Mouse (Mus musculus): ENCODE measurements around the gene Gpn2. TPM values are rescaled to one million over a fixed set of nuclear protein-coding genes. Genes with fewer than 3 reads are reported as not detected.

Gene Gpn2
- total and polyA plus RNA-seq, 3 experiments, result 2.3 to 46.7 (median 10.2) TPM

GRCm38 (mm10) chr4:133605330-133605729, 21.2 kb downstream of the Gpn2 start:
- H3K36me3 ChIP-seq (replicated peaks), result peaks cover 46% of the 10 kb centered on the region
- 0 out of 2 replicates have a peak, but pooled peaks cover 4% of the 10 kb centered on the region for H3K4me1 ChIP-seq (ENCODE audit: insufficient read depth, low read depth, low read length)
- no peak overlapping the region; the same call in 1 of the 2 replicates for H3K4me3 ChIP-seq (ENCODE audit: low read depth, low read length)
- no peak for DNase-seq (ENCODE audit: low spot score)
- no peaks in the 10 kb centered on the region for H3K9me3 ChIP-seq (replicated peaks)
- peaks cover 19% of the 10 kb centered on the region; the same call in 1 of the 2 replicates for H3K27me3 ChIP-seq (ENCODE audit: insufficient read depth, low read length)
- no peak for ATAC-seq (ENCODE audit: extremely low read depth, insufficient number of reproducible peaks, low FRiP score, poor library complexity, severe bottlenecking)
- no peak for TF ChIP-seq GATA2 (IDR thresholded peaks at IDR 0.05; ENCODE audit: borderline replicate concordance, low read depth, low read length)
- TF ChIP-seq TAL1 (conservative IDR thresholded peaks at IDR 0.05; ENCODE audit: low read depth, low read length), result no peak
- TF ChIP-seq GATA1 (IDR thresholded peaks at IDR 0.05; ENCODE audit: borderline replicate concordance, low read length), result no peak
- TF ChIP-seq POLR2AphosphoS5 (IDR thresholded peaks at IDR 0.05; ENCODE audit: insufficient replicate concordance, low read depth, low read length), result no peak
- no peak for TF ChIP-seq CTCF (IDR thresholded peaks at IDR 0.05; ENCODE audit: low read depth, low read length)

- 0 out of 2 replicates have a peak, but pooled peaks cover 4% of the 10 kb centered on the region for H3K4me1 ChIP-seq (ENCODE audit: insufficient read depth, low read depth, low read length)
- peaks cover 5% of the 10 kb centered on the region for H3K9me3 ChIP-seq (replicated peaks)
- peaks cover 15% of the 10 kb centered on the region; the same call in 1 of the 2 replicates for H3K27me3 ChIP-seq (ENCODE audit: insufficient read depth, low read length)
- peaks cover 53% of the 10 kb centered on the region for H3K36me3 ChIP-seq (replicated peaks)
- TF ChIP-seq GATA2 (IDR thresholded peaks at IDR 0.05; ENCODE audit: borderline replicate concordance, low read depth, low read length) (no peak), TAL1 (conservative IDR thresholded peaks at IDR 0.05; ENCODE audit: low read depth, low read length) (no peak), GATA1 (IDR thresholded peaks at IDR 0.05; ENCODE audit: borderline replicate concordance, low read length) (no peak), CTCF (IDR thresholded peaks at IDR 0.05; ENCODE audit: low read depth, low read length) (no peak), POLR2AphosphoS5 (IDR thresholded peaks at IDR 0.05; ENCODE audit: insufficient replicate concordance, low read depth, low read length) (no peak)
- no peak for DNase-seq (ENCODE audit: low spot score)
- no peak for ATAC-seq (ENCODE audit: extremely low read depth, insufficient number of reproducible peaks, low FRiP score, poor library complexity, severe bottlenecking)
- no peak overlapping the region for H3K4me3 ChIP-seq (ENCODE audit: low read depth, low read length)
These were observed 23.1 kb downstream of the Gpn2 start for GRCm38 (mm10) chr4:133607284-133607683.

GRCm38 (mm10) chr4:133609719-133610118, 25.6 kb downstream of the Gpn2 start:
- ATAC-seq (ENCODE audit: extremely low read depth, insufficient number of reproducible peaks, low FRiP score, poor library complexity, severe bottlenecking) (no peak), DNase-seq (ENCODE audit: low spot score) (peak; percentile 69)
- H3K4me3 ChIP-seq (ENCODE audit: low read depth, low read length), result no peak overlapping the region
- H3K9me3 ChIP-seq (replicated peaks), result peaks cover 7% of the 10 kb centered on the region
- peaks cover 13% of the 10 kb centered on the region; the same call in 1 of the 2 replicates for H3K27me3 ChIP-seq (ENCODE audit: insufficient read depth, low read length)
- 0 out of 2 replicates have a peak, but pooled peaks cover 4% of the 10 kb centered on the region for H3K4me1 ChIP-seq (ENCODE audit: insufficient read depth, low read depth, low read length)
- TF ChIP-seq GATA2 (IDR thresholded peaks at IDR 0.05; ENCODE audit: borderline replicate concordance, low read depth, low read length) (no peak), TAL1 (conservative IDR thresholded peaks at IDR 0.05; ENCODE audit: low read depth, low read length) (no peak), GATA1 (IDR thresholded peaks at IDR 0.05; ENCODE audit: borderline replicate concordance, low read length) (no peak), CTCF (IDR thresholded peaks at IDR 0.05; ENCODE audit: low read depth, low read length) (peak; percentile 86), POLR2AphosphoS5 (IDR thresholded peaks at IDR 0.05; ENCODE audit: insufficient replicate concordance, low read depth, low read length) (no peak)
- H3K36me3 ChIP-seq (replicated peaks), result peaks cover 68% of the 10 kb centered on the region

DNA sequence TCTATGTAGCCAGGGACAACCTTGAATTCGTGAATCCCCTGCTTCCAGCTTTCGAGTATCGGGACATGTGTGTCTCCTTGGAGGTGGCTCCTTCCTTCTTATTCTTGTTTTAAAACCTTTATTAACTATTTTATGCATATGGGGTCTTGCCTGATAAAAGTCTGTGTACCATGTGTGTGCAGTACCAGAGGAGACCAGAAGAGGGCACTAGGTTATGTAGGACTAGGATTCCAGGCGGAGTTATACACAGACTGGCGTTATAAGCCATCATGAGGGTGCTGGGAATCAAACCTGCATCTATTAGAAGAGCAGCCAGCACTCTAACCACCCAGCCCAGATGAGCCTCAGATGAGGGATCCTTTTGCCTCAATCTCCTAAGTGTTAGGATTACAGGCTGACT, 27.7 kb downstream of the Gpn2 start:
- DNase-seq (ENCODE audit: low spot score), result no peak
- no peak for TF ChIP-seq GATA1 (IDR thresholded peaks at IDR 0.05; ENCODE audit: borderline replicate concordance, low read length)
- no peak for TF ChIP-seq CTCF (IDR thresholded peaks at IDR 0.05; ENCODE audit: low read depth, low read length)
- H3K4me3 ChIP-seq (ENCODE audit: low read depth, low read length), result no peak overlapping the region
- peaks cover 4% of the 10 kb centered on the region; the same call in 1 of the 2 replicates for H3K27me3 ChIP-seq (ENCODE audit: insufficient read depth, low read length)
- H3K36me3 ChIP-seq (replicated peaks), result peaks cover 61% of the 10 kb centered on the region
- peaks cover 7% of the 10 kb centered on the region for H3K9me3 ChIP-seq (replicated peaks)
- H3K4me1 ChIP-seq (ENCODE audit: insufficient read depth, low read depth, low read length), result 0 out of 2 replicates have a peak, but pooled peaks cover 4% of the 10 kb centered on the region
- ATAC-seq (ENCODE audit: extremely low read depth, insufficient number of reproducible peaks, low FRiP score, poor library complexity, severe bottlenecking), result no peak

DNA sequence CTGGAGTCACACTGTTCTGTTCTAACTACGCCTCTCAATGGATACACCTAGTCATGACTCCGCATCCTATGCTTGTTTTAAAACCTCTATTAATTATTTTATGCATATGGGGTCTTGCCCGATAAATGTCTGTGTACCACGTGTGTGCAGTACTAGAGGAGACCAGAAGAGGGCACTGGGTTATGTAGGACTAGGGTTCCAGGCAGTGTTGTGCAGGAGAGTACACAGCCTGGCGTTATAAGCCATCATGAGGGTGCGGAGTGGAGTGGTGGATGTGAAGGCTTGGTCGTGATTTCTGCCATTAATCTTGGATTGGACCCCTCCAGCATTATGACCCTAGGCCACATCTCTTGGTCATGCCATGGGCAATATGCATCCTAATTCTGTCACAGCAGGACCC, 28.3 kb downstream of the Gpn2 start:
- ATAC-seq (ENCODE audit: extremely low read depth, insufficient number of reproducible peaks, low FRiP score, poor library complexity, severe bottlenecking) (no peak), DNase-seq (ENCODE audit: low spot score) (no peak)
- H3K27me3 ChIP-seq (ENCODE audit: insufficient read depth, low read length), result peaks cover 2% of the 10 kb centered on the region; the same call in 1 of the 2 replicates
- H3K9me3 ChIP-seq (replicated peaks), result peaks cover 7% of the 10 kb centered on the region
- H3K36me3 ChIP-seq (replicated peaks), result peaks cover 58% of the 10 kb centered on the region
- TF ChIP-seq POLR2AphosphoS5 (IDR thresholded peaks at IDR 0.05; ENCODE audit: insufficient replicate concordance, low read depth, low read length) (no peak), GATA2 (IDR thresholded peaks at IDR 0.05; ENCODE audit: borderline replicate concordance, low read depth, low read length) (no peak), GATA1 (IDR thresholded peaks at IDR 0.05; ENCODE audit: borderline replicate concordance, low read length) (no peak), CTCF (IDR thresholded peaks at IDR 0.05; ENCODE audit: low read depth, low read length) (no peak), TAL1 (conservative IDR thresholded peaks at IDR 0.05; ENCODE audit: low read depth, low read length) (no peak)
- no peak overlapping the region for H3K4me3 ChIP-seq (ENCODE audit: low read depth, low read length)
- 0 out of 2 replicates have a peak, but pooled peaks cover 2% of the 10 kb centered on the region for H3K4me1 ChIP-seq (ENCODE audit: insufficient read depth, low read depth, low read length)

DNA sequence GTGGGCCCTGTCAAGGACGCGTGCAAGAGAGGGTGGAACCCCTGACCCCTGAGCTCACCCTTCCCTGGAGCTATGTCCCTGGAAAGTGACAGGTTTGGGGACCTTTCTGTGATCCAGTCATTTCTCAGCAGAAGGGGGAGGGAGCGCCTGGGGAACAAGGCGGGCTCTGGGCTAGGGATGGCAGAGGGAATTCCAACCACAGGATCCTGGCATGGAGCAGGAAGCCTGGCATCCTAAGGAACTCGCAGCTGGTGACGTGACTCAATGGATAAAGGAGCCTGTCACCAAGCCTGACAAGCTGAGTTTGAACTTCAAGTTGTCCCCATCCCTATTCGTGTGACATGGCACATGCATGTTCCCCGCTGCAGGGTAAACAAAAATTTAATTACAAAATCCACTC, 28.9 kb downstream of the Gpn2 start:
- ATAC-seq (ENCODE audit: extremely low read depth, insufficient number of reproducible peaks, low FRiP score, poor library complexity, severe bottlenecking) (no peak), DNase-seq (ENCODE audit: low spot score) (no peak)
- H3K36me3 ChIP-seq (replicated peaks), result peaks cover 57% of the 10 kb centered on the region
- H3K4me1 ChIP-seq (ENCODE audit: insufficient read depth, low read depth, low read length), result no peaks in the 10 kb centered on the region
- no peak overlapping the region for H3K4me3 ChIP-seq (ENCODE audit: low read depth, low read length)
- TF ChIP-seq GATA1 (IDR thresholded peaks at IDR 0.05; ENCODE audit: borderline replicate concordance, low read length), result no peak
- TF ChIP-seq CTCF (IDR thresholded peaks at IDR 0.05; ENCODE audit: low read depth, low read length), result no peak
- no peak for TF ChIP-seq TAL1 (conservative IDR thresholded peaks at IDR 0.05; ENCODE audit: low read depth, low read length)
- no peak for TF ChIP-seq GATA2 (IDR thresholded peaks at IDR 0.05; ENCODE audit: borderline replicate concordance, low read depth, low read length)
- TF ChIP-seq POLR2AphosphoS5 (IDR thresholded peaks at IDR 0.05; ENCODE audit: insufficient replicate concordance, low read depth, low read length), result no peak
- H3K9me3 ChIP-seq (replicated peaks), result peaks cover 7% of the 10 kb centered on the region
- peaks cover 2% of the 10 kb centered on the region; the same call in 1 of the 2 replicates for H3K27me3 ChIP-seq (ENCODE audit: insufficient read depth, low read length)

All from G1E (cell line).